Mouse (Mus musculus) adrenal gland, postnatal 0 days (tissue): ENCODE results near the gene Grik4. TPM values are rescaled to one million over a fixed set of nuclear protein-coding genes. Genes with fewer than 3 reads are reported as not detected.

ENCODE experiments used
- microRNA-seq: library from miRNA; unstranded; fragments of <30 nt; microRNA quantifications from one replicate; pipeline ENCODE4, GENCODE M21; 2016; ENCODE audit warnings: borderline replicate concordance; ENCODE audit not compliant: insufficient number of aligned reads
- polyA plus RNA-seq: library from polyadenylated mRNA; unstranded; fragments of >200 nt; fragmentation: Nextera tagmentation; extraction: Ambion mirVana; gene quantifications from 2 replicates; pipeline ENCODE4 v1.2.1, GENCODE M21; 2015

The Grik4 gene
- polyA plus RNA-seq: 0.49 and 1.4 TPM in 2 replicates

DNA sequence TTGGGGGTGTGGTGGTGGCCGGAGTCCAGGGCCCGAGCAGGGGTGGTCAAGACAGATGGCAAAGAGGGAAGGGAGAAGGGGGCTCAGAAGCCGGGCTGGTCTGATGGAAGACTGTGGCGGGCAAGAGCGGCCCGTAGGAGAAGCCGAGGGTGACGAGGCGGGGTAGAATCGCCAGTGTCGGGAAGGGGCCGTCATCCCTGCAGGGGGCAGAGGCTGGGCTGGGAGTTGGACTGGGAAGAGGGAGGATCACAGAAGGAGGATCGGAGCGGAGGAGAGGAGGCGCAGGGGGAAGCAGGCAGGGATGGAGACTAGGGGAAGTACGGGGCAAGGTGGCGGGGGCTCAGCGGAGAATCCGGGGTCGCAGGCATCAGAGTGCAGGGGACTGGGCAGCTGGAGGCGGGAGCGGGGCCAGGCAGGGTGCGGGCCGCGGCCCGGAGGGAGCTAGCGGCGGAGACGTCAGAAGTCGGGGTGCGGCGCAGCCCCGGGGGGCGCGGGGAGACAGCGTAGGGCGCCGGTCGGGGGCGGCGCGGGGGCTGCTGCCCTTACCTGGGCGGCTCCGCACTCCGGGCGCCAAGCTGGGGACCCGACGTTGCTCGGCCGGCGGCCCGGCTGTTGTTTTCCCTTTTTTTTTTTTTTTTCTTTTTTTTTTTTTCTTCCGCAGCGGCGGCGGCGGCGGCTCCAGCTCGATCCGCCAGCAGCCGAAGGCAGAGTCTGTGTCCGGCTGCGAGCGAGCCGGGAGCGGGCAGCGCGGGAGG is at the start of gene Grik4:
Gene Grik4 (minus strand): TSS at position 713 of the 755 bp plus-strand sequence.

DNA sequence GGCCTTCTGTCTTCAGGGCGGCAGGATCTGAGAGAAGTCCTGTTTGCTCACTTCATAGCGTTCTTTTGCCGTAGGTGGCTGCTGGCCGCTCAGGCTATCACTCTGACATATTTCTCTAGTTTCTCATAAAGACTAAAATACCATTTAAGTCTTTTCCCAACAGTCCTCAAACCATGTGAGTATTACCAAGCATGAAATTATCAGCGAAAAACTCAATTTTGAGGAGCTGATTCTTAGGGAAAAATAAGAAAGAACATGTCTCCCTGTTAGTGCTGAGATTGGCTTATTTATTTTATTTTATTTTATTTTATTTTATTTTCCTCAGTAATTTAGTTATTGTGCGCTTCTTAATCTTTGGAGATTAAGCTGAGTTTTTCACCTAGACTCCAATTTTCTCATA is 436.6 kb downstream of the Grik4 start, which contains the start of gene Tbcel:
Gene Tbcel (minus strand): TSS at position 101 of the 400 bp plus-strand sequence.

Small RNA genes within 50 kb of the gene (microRNA-seq; reads per million reads assigned to microRNA genes)
- not detected for gene Gm27509

Other genes starting within 250 kb of the Grik4 start
- gene Arhgef12, start 162.7 kb upstream of the Grik4 start, polyA plus RNA-seq: 8.1 and 11.2 TPM in 2 replicates
- 3.8 and 5.2 TPM in 2 replicates for gene Tmem136, start 172.1 kb upstream of the Grik4 start, polyA plus RNA-seq